Mouse (Mus musculus): ENCODE measurements around the gene Mmp28. TPM values are rescaled to one million over a fixed set of nuclear protein-coding genes. Genes with fewer than 3 reads are reported as not detected.

Mmp28 gene
- polyA plus RNA-seq, 1 experiment, result 2.1 TPM

GRCm38 (mm10) chr11:83409792-83410291, 53.0 kb downstream of the Mmp28 start:
- DNase-seq (ENCODE audit: low read depth, low spot score), result no peak
- WGBS, result 4% methylated on average over 39 of the region's 40 CpGs

- 3% methylated on average over 40 of the region's 44 CpGs for WGBS
- no peak for DNase-seq (ENCODE audit: low read depth, low spot score)
These were observed 53.6 kb downstream of the Mmp28 start, which contains the start of gene Rasl10b for GRCm38 (mm10) chr11:83409087-83409754. Gene Rasl10b, plus strand, starts transcription at chr11:83409137.

DNA sequence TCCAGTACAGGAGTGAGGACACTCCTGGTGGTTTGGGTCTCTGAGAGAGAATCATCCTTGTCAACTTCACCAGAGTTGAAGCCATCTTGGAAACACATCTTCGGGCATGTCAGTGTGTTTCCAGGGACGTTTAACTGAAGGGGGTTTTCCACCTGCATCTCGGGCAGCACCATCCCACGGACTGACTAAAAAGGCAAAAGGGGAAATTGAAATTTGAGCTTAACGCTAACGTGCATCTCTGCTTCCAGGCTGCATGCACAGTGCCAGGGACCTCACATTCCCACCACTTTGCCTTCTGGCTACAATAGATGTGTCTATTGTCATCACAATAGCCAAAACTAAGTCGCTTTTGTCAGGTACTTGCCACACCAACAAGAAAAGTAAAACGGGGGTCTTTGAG, 54.6 kb downstream of the Mmp28 start:
- DNase-seq (ENCODE audit: low read depth, low spot score), result no peak
- WGBS, result 57% methylated on average over 8 of the region's 8 CpGs

- no peak for DNase-seq (ENCODE audit: low read depth, low spot score)
- 65% methylated on average over 3 of the region's 3 CpGs for WGBS
These were observed 56.5 kb downstream of the Mmp28 start for GRCm38 (mm10) chr11:83406391-83406790.

DNA sequence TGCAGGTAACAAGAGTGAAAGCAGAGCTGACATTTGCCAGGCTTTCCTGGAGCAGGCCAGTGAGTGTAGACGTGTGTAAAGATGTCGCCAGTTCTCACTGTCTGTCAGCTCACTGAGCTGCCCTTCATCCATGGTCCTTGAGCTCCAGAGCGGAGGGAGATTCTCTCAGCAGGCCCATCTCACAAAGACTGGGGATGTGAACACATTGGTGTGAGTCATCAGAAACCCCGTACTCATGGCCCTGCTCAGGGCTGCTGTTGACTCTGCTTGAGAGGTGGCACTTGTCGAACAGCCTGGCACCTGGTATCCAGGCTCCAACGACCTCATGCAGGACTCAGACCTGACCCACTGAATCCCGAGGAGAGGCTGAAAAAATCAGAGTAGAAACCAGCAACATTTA, 59.1 kb downstream of the Mmp28 start:
- 83% methylated on average over 7 of the region's 7 CpGs for WGBS

DNA sequence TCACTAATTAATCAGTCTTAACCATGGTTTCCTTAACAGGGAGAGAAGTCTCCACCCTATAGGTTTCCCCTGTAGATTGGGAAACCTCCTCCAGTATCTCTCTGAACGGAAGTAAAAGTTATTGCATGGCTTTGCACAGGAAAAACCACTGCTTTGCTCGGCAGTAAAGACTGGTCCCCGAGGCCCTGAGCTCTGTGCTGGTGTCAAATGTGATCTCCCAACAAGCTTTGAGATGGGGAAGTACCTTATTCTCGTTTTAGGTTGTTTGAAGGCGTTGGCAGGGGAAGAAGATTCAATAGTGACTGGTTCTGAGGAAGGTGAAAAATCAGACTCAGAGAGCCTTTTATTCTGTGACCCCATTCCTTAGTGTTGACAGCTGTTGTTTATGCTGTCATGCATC, 64.1 kb downstream of the Mmp28 start:
- DNase-seq (ENCODE audit: low read depth, low spot score), result no peak
- 75% methylated on average over 5 of the region's 5 CpGs for WGBS

More for the DNA sequence above, 59.1 kb downstream of the Mmp28 start:
- DNase-seq (ENCODE audit: low read depth, low spot score), result no peak

GRCm38 (mm10) chr11:83397626-83398025, 65.2 kb downstream of the Mmp28 start:
- DNase-seq (ENCODE audit: low read depth, low spot score), result no peak
- 85% methylated on average over 7 of the region's 7 CpGs for WGBS

DNA sequence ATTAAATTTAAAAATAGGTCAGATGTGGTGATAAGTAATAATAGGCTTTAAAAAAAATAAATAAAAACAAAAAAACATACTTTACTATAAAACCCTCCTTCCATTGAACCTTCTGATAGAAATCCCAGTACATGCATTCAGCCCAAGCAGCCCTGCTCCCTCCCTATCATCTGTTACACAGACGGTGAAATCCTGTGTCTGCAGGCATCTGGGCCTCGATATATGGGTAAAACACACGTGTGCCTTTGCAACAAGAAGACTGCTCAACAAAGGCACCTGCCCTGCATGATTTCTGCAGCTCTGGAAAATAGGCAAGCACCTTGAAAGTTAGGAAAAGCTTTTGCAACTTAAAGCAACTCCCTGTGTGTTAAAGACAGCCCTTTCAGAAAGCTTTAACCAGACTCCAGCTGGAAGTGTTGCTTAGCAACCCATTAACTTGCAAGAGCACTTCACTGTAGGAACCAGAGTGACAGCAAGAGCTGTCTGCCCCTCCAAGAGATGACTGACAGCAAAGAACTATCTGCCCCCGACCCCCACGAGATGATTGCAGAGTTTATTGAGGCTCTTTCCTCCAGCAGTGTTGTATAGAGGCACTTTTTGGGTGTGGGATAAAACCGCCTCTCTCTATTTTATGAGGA, 68.0 kb downstream of the Mmp28 start:
- 70% methylated on average over 6 of the region's 6 CpGs for WGBS
- DNase-seq (ENCODE audit: low read depth, low spot score), result no peak

- WGBS, result 92% methylated on average over 4 of the region's 4 CpGs
- no peak for DNase-seq (ENCODE audit: low read depth, low spot score)
These were observed 69.8 kb downstream of the Mmp28 start for GRCm38 (mm10) chr11:83393062-83393461.

Other genes starting within 250 kb of the Mmp28 start
- gene Slfn14, start 176.3 kb downstream of the Mmp28 start, polyA plus RNA-seq (2012; rRNA removed), result not detected in 2 replicates
- gene Ap2b1, start 164.0 kb downstream of the Mmp28 start, polyA plus RNA-seq (2012; rRNA removed), result 32.1 and 43.9 TPM in 2 replicates
- gene Pex12, start 160.5 kb downstream of the Mmp28 start, polyA plus RNA-seq (2012; rRNA removed), result 6.9 and 8.9 TPM in 2 replicates
- gene Rasl10b, start 53.9 kb downstream of the Mmp28 start, polyA plus RNA-seq (2012; rRNA removed), result 0.84 and 1.1 TPM in 2 replicates
- 0.38 and 0.48 TPM in 2 replicates for gene Gas2l2, start 33.6 kb downstream of the Mmp28 start, polyA plus RNA-seq (2012; rRNA removed)
- 1.6 and 1.7 TPM in 2 replicates for gene 1700020L24Rik, start 25.4 kb downstream of the Mmp28 start, polyA plus RNA-seq (2012; rRNA removed)
- 10.5 and 13.9 TPM in 2 replicates for gene Taf15, start 10.0 kb upstream of the Mmp28 start, polyA plus RNA-seq (2012; rRNA removed)
- gene Heatr9, start 59.1 kb upstream of the Mmp28 start, polyA plus RNA-seq (2012; rRNA removed), result 0.04 and 0.05 TPM in 2 replicates
- gene Ccl5, start 67.4 kb upstream of the Mmp28 start, polyA plus RNA-seq (2012; rRNA removed), result 194 and 322 TPM in 2 replicates
- 9.1 and 16.9 TPM in 2 replicates for gene Ccl9, start 115.6 kb upstream of the Mmp28 start, polyA plus RNA-seq (2012; rRNA removed)
- 122 and 165 TPM in 2 replicates for gene Ccl6, start 130.0 kb upstream of the Mmp28 start, polyA plus RNA-seq (2012; rRNA removed)
- not detected in 2 replicates for gene Rpl9-ps1, start 182.6 kb upstream of the Mmp28 start, polyA plus RNA-seq (2012; rRNA removed)
- gene Ccl3, start 186.3 kb upstream of the Mmp28 start, polyA plus RNA-seq (2012; rRNA removed), result 2.1 and 2.5 TPM in 2 replicates
- gene Ccl4, start 199.5 kb upstream of the Mmp28 start, polyA plus RNA-seq (2012; rRNA removed), result 2.7 and 4.5 TPM in 2 replicates
- gene Wfdc17, start 240.9 kb upstream of the Mmp28 start, polyA plus RNA-seq (2012; rRNA removed), result 3.3 and 5.8 TPM in 2 replicates
- not detected in 2 replicates for gene Wfdc18, start 245.9 kb upstream of the Mmp28 start, polyA plus RNA-seq (2012; rRNA removed)

All from large intestine, adult 2 months (tissue).